Mouse (Mus musculus): ENCODE results near the gene Rexo5. TPM values are rescaled to one million over a fixed set of nuclear protein-coding genes. Genes with fewer than 3 reads are reported as not detected.

The Rexo5 gene
- 28.0 and 31.2 TPM in 2 replicates for polyA plus RNA-seq (2016; fragmentation: Nextera tagmentation; extraction: Ambion mirVana)

DNA sequence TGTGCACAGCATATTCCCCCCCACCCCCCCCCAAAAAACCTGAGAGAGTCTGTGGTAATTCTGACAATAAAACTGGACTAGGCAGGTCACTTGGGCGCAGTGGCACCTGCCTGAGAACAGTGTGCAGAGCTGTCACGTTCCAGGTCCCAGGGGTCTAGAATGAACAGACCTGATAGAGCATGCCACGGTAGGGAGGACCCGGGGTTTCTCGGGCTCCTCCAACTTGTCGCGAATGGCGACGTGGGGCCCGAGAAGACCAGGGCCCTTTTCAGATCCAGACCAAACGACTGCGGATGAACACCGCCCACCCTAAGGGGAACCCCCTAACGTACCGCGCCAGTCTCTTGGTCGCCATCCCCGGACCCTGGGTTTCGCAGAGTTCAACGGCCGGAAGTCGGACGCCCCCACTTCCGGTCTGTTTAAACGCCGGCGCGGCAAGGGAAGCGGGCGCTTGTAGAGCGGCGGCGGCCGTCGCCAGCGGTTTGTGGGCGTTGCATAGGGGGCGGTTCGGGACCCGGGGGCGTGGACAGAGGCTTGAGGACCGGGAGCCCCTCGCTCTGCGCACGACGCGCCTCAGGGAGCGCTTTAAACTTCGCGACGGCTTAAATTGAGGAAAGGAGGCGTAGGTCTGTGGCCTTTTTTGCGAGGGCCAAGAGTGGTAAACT is at the start of gene Rexo5, which contains the start of gene Eri2:
TSS of gene Rexo5 (plus strand) at position 421 of the 665 bp plus-strand sequence.
TSS of gene Eri2 (minus strand) at position 473 of the 665 bp plus-strand sequence.
- Histone ChIP-seq H3K27me3 (ENCODE audit: low read depth, poor library complexity, severe bottlenecking) (no peaks in the 10 kb centered on the region), H3K4me1 (peaks cover 26% of the 10 kb centered on the region), H3K9me3 (replicated peaks) (no peaks in the 10 kb centered on the region), H3K36me3 (peaks cover 37% of the 10 kb centered on the region), H3K27ac (replicated peaks) (peak within 1 kb of the TSS; percentile 93), H3K4me3 (peak within 1 kb of the TSS; percentile 76)
- WGBS = under 1% methylated on average over 53 of the region's 53 CpGs
- DNase-seq (ENCODE audit: low spot score) = peak; percentile 94

DNA sequence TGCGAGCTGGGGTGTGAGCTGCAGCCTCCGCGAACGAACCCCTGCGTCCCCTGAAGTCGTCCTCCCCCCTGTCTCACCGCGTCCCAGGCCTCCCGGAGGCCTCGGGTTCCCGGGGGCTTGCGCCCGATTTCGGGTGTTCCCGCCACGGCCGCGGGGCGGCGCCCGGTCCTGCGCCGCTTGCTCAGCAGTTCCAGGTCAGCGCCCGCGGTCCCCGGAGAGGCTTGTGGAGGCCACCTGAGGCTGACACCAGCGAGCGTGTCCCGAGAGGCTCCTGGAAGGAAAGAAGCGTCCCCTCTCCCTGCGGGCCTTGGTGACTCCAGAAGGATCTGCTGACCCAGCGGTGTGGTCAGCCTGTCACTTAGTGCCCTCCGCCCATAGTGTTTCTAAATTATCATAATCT is 49.5 kb upstream of the Rexo5 start:
- 11% methylated on average over 34 of the region's 34 CpGs for WGBS
- Histone ChIP-seq H3K9me3 (replicated peaks) (no peaks in the 10 kb centered on the region), H3K4me1 (peaks cover 10% of the 10 kb centered on the region), H3K4me3 (peak overlapping the region; percentile 42), H3K27ac (replicated peaks) (peak overlapping the region; percentile 46; the same call in 1 of the 2 replicates), H3K27me3 (ENCODE audit: low read depth, poor library complexity, severe bottlenecking) (peaks cover 8% of the 10 kb centered on the region), H3K36me3 (no peaks in the 10 kb centered on the region)
- DNase-seq (ENCODE audit: low spot score) = peak; percentile 57

DNA sequence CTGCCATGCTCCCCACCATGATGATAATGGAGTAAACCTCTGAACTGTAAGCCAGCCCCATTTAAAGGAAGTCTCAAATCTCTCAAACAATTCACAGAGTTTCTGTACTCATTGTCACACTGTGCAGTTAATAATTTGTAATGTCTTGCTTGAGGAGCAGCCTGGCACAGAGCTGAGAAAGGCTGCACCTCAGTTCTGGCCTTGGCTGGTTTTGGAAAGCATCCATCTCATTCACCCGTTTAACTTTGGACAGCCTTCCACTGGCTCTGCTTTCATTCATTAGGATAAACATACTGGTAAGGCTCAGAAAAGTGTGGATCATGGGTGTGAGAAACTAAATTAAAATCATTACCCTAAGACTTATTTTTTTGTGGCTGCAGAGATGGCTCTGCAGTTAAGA is 47.9 kb upstream of the Rexo5 start:
- Histone ChIP-seq H3K4me1 (peaks cover 10% of the 10 kb centered on the region), H3K9me3 (replicated peaks) (no peaks in the 10 kb centered on the region), H3K36me3 (no peaks in the 10 kb centered on the region), H3K27ac (replicated peaks) (no peak overlapping the region), H3K4me3 (no peak overlapping the region), H3K27me3 (ENCODE audit: low read depth, poor library complexity, severe bottlenecking) (peaks cover 8% of the 10 kb centered on the region)
- no peak for DNase-seq (ENCODE audit: low spot score)
- 90% methylated on average over 1 of the region's 1 CpGs for WGBS

DNA sequence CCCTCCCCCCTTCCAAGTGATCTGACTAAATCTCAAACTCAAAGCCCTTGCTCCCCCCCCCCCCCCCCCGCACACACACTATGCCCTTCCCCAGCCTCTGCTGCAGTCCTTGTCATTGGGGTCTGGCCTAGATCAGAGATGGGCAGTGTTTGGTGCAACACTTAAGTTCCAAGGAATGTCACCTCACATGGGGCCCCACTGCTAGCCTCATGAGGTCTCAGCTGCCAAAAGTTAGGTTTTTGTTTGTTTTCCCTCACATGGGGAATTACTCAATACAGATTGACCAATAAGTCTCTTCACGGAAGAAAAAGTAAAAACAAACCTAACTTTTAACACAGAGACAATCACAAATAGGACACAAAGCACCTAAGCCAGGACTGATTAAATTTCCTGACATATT is 45.0 kb upstream of the Rexo5 start:
- Histone ChIP-seq H3K4me1 (peaks cover 10% of the 10 kb centered on the region), H3K36me3 (no peaks in the 10 kb centered on the region), H3K27ac (replicated peaks) (no peak overlapping the region), H3K9me3 (replicated peaks) (no peaks in the 10 kb centered on the region), H3K27me3 (ENCODE audit: low read depth, poor library complexity, severe bottlenecking) (peaks cover 4% of the 10 kb centered on the region), H3K4me3 (no peak overlapping the region)
- WGBS = 82% methylated on average over 2 of the region's 2 CpGs
- DNase-seq (ENCODE audit: low spot score) = no peak

DNA sequence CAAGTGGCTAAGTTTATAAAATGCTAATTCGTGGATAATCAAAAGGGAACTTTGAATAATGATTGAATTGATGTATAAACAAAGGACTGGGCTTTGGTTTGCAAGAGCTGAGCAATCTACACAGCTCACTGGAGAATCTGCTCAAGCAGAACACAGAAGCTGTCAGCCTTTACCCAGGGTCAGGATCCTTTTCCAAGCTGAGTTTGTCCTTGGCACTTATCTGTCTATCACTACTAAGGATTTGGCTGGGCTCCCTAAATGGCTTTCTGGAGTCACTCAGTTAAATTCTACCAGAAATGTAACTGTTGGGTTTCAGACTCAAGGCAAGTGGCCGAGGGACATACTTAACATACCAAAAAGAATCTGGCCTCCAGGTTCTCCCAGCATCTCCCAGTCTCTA is 43.9 kb upstream of the Rexo5 start:
- no peak overlapping the region for H3K27ac ChIP-seq (replicated peaks)
- H3K27me3 ChIP-seq (ENCODE audit: low read depth, poor library complexity, severe bottlenecking) = no peaks in the 10 kb centered on the region
- H3K4me1 ChIP-seq = peaks cover under 1% of the 10 kb centered on the region; the same call in 1 of the 2 replicates
- no peak for DNase-seq (ENCODE audit: low spot score)
- no peaks in the 10 kb centered on the region for H3K36me3 ChIP-seq
- H3K9me3 ChIP-seq (replicated peaks) = no peaks in the 10 kb centered on the region
- H3K4me3 ChIP-seq = no peak overlapping the region
- 73% methylated on average over 2 of the region's 2 CpGs for WGBS

DNA sequence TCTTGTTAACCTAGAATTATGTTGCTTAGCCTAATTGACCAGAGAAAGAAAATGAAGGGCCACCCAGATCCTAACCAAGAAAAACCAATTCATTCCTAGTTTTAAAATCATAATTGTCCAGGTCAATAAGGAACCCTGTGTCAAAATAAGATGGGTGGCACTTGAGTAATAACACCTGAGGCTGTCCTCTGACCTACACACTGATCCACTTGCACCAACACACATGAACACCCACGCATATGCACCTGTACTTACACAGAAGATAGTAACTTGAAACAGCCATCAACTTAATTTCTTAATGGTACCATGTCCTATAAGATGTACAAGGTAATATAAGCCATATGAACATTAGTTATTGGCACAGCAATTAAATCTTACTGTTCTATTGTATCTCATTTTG is 40.1 kb upstream of the Rexo5 start:
- WGBS = 86% methylated on average over 1 of the region's 1 CpGs
- Histone ChIP-seq H3K27ac (replicated peaks) (no peak overlapping the region), H3K4me3 (no peak overlapping the region), H3K4me1 (no peaks in the 10 kb centered on the region), H3K36me3 (no peaks in the 10 kb centered on the region), H3K9me3 (replicated peaks) (no peaks in the 10 kb centered on the region), H3K27me3 (ENCODE audit: low read depth, poor library complexity, severe bottlenecking) (no peaks in the 10 kb centered on the region)
- DNase-seq (ENCODE audit: low spot score) = no peak

DNA sequence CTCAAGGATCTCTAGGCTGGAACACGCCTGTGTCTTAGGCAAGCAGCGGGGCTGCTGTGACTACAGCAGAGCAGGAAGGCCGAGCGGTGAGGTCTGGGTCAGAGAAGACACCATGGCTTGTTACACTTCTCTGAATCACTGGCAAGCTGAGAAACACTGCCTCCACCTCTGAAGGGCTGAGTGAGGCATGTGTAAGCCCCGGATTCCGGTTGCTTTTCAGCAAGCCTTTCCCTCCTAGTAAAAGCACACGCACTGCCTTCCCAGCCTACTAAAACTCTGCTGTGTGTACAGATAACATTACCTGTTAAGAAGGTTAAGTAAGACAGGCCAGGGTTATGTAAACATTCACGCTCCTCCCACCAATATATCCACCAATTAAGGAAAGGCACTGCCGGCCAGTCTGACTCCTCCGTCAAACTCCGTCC is 33.3 kb upstream of the Rexo5 start, which contains the start of gene Acsm3:
TSS of gene Acsm3 (plus strand) at position 397 of the 425 bp plus-strand sequence.
- no peaks in the 10 kb centered on the region; the same call in 1 of the 2 replicates for H3K9me3 ChIP-seq (replicated peaks)
- WGBS = 88% methylated on average over 11 of the region's 11 CpGs

DNA sequence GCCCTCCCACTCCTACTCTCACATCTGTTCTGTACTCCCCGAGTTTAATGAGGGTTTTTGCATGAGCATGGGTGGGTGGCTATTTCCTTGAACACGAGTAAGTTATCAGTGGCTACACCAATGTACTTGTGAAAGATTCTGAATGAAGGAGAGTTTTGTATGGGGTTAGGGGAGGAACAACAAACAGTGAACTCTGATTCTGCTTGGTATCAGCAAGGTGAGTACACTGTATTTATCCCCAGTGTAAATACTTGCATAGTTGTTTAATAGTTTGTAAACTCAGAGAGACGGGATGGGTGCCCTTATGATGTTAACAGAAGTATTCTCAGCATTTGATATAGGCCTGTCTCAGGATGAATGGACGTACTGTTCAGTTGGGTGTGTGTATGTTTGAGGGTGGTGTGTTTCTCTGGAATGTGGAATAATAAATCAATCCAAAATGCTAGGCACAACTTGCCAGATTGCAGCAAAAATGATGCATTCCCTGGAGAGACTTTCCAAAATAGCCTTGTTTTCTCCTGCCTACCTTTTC is 31.6 kb upstream of the Rexo5 start:
- WGBS = 75% methylated on average over 4 of the region's 4 CpGs
- H3K4me3 ChIP-seq = no peak overlapping the region
- H3K36me3 ChIP-seq = no peaks in the 10 kb centered on the region
- H3K27ac ChIP-seq (replicated peaks) = no peak overlapping the region
- no peaks in the 10 kb centered on the region for H3K27me3 ChIP-seq (ENCODE audit: low read depth, poor library complexity, severe bottlenecking)
- DNase-seq (ENCODE audit: low spot score) = no peak
- no peaks in the 10 kb centered on the region; the same call in 1 of the 2 replicates for H3K9me3 ChIP-seq (replicated peaks)
- no peaks in the 10 kb centered on the region for H3K4me1 ChIP-seq

More for the DNA sequence above, 33.3 kb upstream of the Rexo5 start, which contains the start of gene Acsm3:
- DNase-seq (ENCODE audit: low spot score) = no peak
- no peaks in the 10 kb centered on the region for H3K36me3 ChIP-seq
- no peaks in the 10 kb centered on the region for H3K27me3 ChIP-seq (ENCODE audit: low read depth, poor library complexity, severe bottlenecking)
- no peak within 1 kb of the TSS for H3K27ac ChIP-seq (replicated peaks)
- H3K4me3 ChIP-seq = no peak within 1 kb of the TSS
- H3K4me1 ChIP-seq = no peaks in the 10 kb centered on the region

DNA sequence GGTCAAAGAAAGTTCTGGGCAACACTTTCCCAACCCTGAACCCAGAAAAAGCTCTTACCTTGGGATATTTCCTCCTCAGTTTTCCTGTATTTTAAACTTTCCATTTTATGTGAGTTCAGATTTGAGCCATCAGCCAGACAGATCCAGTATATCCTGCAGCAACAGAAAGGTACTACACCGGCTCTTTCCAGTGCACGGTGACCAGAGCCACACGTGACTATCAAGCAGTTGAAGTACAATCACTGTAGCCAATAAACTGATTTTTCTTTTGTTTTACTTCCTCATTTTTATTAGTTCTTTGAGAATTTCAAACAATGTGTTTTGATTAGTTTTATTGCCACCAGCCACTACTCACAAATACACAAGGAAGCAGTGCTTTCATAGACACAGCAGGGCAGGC is 29.4 kb upstream of the Rexo5 start:
- no peak for DNase-seq (ENCODE audit: low spot score)
- H3K9me3 ChIP-seq (replicated peaks) = no peaks in the 10 kb centered on the region; the same call in 1 of the 2 replicates
- 95% methylated on average over 3 of the region's 3 CpGs for WGBS

DNA sequence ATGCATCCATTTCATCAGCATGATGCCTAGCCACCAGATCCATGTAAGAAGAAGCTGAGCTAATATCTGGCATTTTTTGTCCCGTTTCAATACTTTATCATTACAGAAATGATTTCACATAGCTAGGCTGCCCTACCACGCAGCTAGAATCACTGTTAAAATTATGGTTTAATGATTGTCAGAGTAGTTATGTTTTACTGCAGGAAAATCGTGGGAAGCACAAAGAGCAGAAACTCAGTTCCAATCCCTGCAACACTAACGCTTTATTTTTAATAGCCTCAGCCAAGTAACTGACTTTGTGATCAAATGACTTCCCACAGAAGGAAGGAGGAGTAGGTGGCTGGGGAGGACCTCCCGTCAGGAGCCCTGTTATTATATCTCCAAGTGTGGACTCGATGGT is 26.8 kb upstream of the Rexo5 start:
- WGBS = 84% methylated on average over 6 of the region's 6 CpGs
- no peak overlapping the region for H3K27ac ChIP-seq (replicated peaks)

More for the DNA sequence above, 29.4 kb upstream of the Rexo5 start:
- H3K36me3 ChIP-seq = no peaks in the 10 kb centered on the region
- H3K4me1 ChIP-seq = no peaks in the 10 kb centered on the region
- H3K27ac ChIP-seq (replicated peaks) = no peak overlapping the region
- H3K4me3 ChIP-seq = no peak overlapping the region
- no peaks in the 10 kb centered on the region for H3K27me3 ChIP-seq (ENCODE audit: low read depth, poor library complexity, severe bottlenecking)

DNA sequence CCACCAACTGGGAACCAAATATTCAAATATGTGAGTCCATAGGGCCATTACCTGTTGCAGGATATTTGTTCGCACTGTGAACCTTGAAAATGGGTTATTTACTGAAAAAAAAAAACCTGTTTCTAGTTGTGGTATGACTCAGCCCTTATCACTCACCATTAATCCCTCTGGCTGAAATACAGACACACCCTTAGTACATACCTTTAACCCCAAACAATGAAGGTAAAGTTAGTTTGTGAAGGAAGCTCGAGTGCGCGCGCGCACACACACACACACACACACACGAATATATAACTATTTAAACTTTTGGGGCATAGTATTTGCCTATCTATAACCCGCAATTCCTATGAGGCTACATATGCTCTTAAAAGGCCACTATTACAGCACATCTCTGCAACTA is 23.9 kb upstream of the Rexo5 start:
- no peak for DNase-seq (ENCODE audit: low spot score)
- Histone ChIP-seq H3K9me3 (replicated peaks) (no peaks in the 10 kb centered on the region), H3K27ac (replicated peaks) (no peak overlapping the region), H3K27me3 (ENCODE audit: low read depth, poor library complexity, severe bottlenecking) (no peaks in the 10 kb centered on the region), H3K36me3 (no peaks in the 10 kb centered on the region), H3K4me1 (no peaks in the 10 kb centered on the region), H3K4me3 (no peak overlapping the region)
- WGBS = 96% methylated on average over 8 of the region's 8 CpGs

More for the DNA sequence above, 26.8 kb upstream of the Rexo5 start:
- H3K4me3 ChIP-seq = no peak overlapping the region
- no peaks in the 10 kb centered on the region for H3K27me3 ChIP-seq (ENCODE audit: low read depth, poor library complexity, severe bottlenecking)
- H3K36me3 ChIP-seq = no peaks in the 10 kb centered on the region
- no peaks in the 10 kb centered on the region for H3K4me1 ChIP-seq
- DNase-seq (ENCODE audit: low spot score) = no peak
- H3K9me3 ChIP-seq (replicated peaks) = no peaks in the 10 kb centered on the region

DNA sequence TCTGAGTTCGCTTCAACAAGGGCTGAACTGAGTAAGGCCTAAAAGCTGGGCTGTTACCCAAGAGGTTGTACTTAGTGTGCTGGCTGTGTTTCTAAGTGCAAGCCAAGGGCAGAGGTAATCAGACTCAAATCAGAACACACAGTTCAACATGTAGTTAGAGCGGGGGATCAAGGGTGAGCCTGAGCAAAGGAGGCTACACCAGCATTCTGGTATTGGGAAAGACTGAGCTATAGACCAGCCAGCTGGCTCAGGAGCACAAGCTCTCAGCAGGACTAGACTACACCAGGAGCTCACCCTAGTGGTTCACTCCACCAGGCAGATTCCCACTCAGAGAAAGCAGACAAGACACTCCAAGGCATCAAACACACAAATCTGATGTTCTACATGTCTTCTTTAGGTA is 10.4 kb upstream of the Rexo5 start:
- Histone ChIP-seq H3K36me3 (peaks cover 58% of the 10 kb centered on the region), H3K27ac (replicated peaks) (no peak overlapping the region), H3K4me1 (no peaks in the 10 kb centered on the region), H3K27me3 (ENCODE audit: low read depth, poor library complexity, severe bottlenecking) (no peaks in the 10 kb centered on the region), H3K4me3 (no peak overlapping the region), H3K9me3 (replicated peaks) (no peaks in the 10 kb centered on the region)
- WGBS = 91% methylated on average over 2 of the region's 2 CpGs
- no peak for DNase-seq (ENCODE audit: low spot score)

DNA sequence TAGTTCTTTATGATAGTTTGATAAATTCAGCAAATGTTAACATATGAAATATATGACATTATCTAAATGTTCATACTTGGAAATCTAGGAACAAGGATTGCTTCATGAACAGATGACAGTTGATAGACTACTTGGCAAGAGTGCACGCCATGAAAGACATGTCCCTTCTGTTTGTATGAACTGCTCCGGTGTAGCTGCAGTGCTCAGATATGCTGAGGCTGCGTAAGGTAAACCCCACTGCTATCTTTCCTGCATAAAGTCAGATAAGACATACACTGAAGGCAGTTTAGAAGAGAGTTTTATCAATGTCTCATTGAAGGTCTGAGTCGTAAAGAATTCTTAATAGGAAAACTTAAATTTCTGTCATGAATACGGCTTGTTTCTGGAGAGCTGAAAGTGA is 8.9 kb upstream of the Rexo5 start:
- Histone ChIP-seq H3K9me3 (replicated peaks) (no peaks in the 10 kb centered on the region), H3K4me3 (no peak overlapping the region), H3K4me1 (no peaks in the 10 kb centered on the region), H3K36me3 (peaks cover 73% of the 10 kb centered on the region), H3K27me3 (ENCODE audit: low read depth, poor library complexity, severe bottlenecking) (no peaks in the 10 kb centered on the region), H3K27ac (replicated peaks) (no peak overlapping the region)
- 94% methylated on average over 5 of the region's 5 CpGs for WGBS
- no peak for DNase-seq (ENCODE audit: low spot score)
